Mouse (Mus musculus) ES-Bruce4 (cell line): ENCODE results near the gene Ntmt1. TPM values are rescaled to one million over a fixed set of nuclear protein-coding genes. Genes with fewer than 3 reads are reported as not detected.
A peak's percentile ranks its signal among the peaks of the same experiment; 100 is the strongest.

ENCODE experiments used
- H3K27ac ChIP-seq: 2 replicates; pipeline ENCODE4 v1.5.1; 2012; ENCODE audit warnings: low read length, inconsistent platforms; ENCODE audit not compliant: insufficient read depth
- H3K27me3 ChIP-seq: 2 replicates; pipeline ENCODE4 v1.6.1; 2012; ENCODE audit warnings: mild to moderate bottlenecking, low read length, inconsistent platforms; ENCODE audit not compliant: control insufficient read depth, poor library complexity, insufficient read depth, severe bottlenecking
- H3K36me3 ChIP-seq: 2 replicates; pipeline ENCODE4 v1.6.1; 2012; ENCODE audit warnings: inconsistent platforms, mild to moderate bottlenecking, low read length, moderate library complexity; ENCODE audit not compliant: control insufficient read depth, poor library complexity, insufficient read depth, severe bottlenecking
- H3K4me1 ChIP-seq: one replicate; pipeline ENCODE4 v1.8.1; 2011; ENCODE audit warnings: low read length; ENCODE audit not compliant: control insufficient read depth, insufficient read depth
- H3K4me3 ChIP-seq: 2 replicates; pipeline ENCODE4 v1.5.1; 2011; ENCODE audit warnings: low read depth, mild to moderate bottlenecking, low read length
- H3K9ac ChIP-seq: 2 replicates; pipeline ENCODE4 v1.6.1; 2012; ENCODE audit warnings: low read depth, mild to moderate bottlenecking, inconsistent platforms; ENCODE audit not compliant: poor library complexity, severe bottlenecking
- H3K9me3 ChIP-seq: replicated peaks from 2 replicates; pipeline ENCODE4 v1.6.1; 2012; ENCODE audit warnings: mild to moderate bottlenecking, low read length, inconsistent platforms; ENCODE audit not compliant: control insufficient read depth, poor library complexity, insufficient read depth, severe bottlenecking
- CTCF ChIP-seq: IDR thresholded peaks from one replicate; pipeline ENCODE4 v1.8.1; 2011; ENCODE audit warnings: low read depth, low read length
- EP300 ChIP-seq: IDR thresholded peaks from 2 replicates; pipeline ENCODE4 v1.6.1; 2011; ENCODE audit warnings: low read depth, low read length; ENCODE audit not compliant: insufficient read depth
- POLR2A ChIP-seq: IDR thresholded peaks from one replicate; pipeline ENCODE4 v1.8.1; 2011; ENCODE audit warnings: low read length; ENCODE audit not compliant: insufficient read depth
- polyA plus RNA-seq: library from polyadenylated mRNA; stranded (reverse); fragments of >200 nt; gene quantifications from 2 replicates; pipeline ENCODE4 v1.2.4, GENCODE M21; 2011; ENCODE audit warnings: low read depth; ENCODE audit not compliant: missing spikeins, insufficient read depth, insufficient read length

Gene Ntmt1
- polyA plus RNA-seq, 1 experiment, result 42.6 TPM

DNA sequence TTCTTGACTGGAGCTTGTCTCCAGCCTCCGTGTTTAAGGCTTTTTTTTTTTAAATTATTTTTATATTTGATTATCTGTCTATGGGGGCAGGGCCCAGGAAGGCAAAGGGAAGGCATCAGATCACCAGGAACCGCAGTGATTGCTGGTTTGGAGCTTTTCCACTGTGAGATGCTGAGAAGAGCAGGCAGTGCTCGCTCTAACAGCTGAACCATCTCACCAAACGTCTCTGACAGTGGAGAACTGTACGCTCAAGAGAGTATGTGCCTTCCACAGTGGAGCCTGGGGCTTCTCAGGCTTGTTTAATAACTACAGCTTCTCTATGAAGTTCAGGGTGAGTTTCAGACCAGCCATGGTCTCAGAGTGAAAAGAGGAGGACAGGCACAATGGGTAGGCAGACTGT is 1.9 kb downstream of the Ntmt1 start:
- Histone ChIP-seq H3K4me3 (peak overlapping the region; percentile 19; the same call in 1 of the 2 replicates), H3K9ac (no peak overlapping the region)

GRCm38 (mm10) chr2:30810573-30810972 is 2.9 kb downstream of the Ntmt1 start:
- peaks cover 28% of the 10 kb centered on the region for H3K36me3 ChIP-seq
- H3K27ac ChIP-seq, result no peak overlapping the region
- TF ChIP-seq POLR2A (no peak), CTCF (no peak), EP300 (no peak)
- H3K9me3 ChIP-seq, result peaks cover 2% of the 10 kb centered on the region; the same call in 1 of the 2 replicates
- no peak overlapping the region for H3K9ac ChIP-seq
- H3K4me3 ChIP-seq, result no peak overlapping the region
- H3K27me3 ChIP-seq, result no peaks in the 10 kb centered on the region
- H3K4me1 ChIP-seq, result peaks cover 4% of the 10 kb centered on the region

More for the DNA sequence above, 1.9 kb downstream of the Ntmt1 start:
- Histone ChIP-seq H3K4me1 (peaks cover 2% of the 10 kb centered on the region), H3K27me3 (no peaks in the 10 kb centered on the region), H3K27ac (no peak overlapping the region), H3K36me3 (peaks cover 23% of the 10 kb centered on the region), H3K9me3 (peaks cover 2% of the 10 kb centered on the region; the same call in 1 of the 2 replicates)
- TF ChIP-seq CTCF, result no peak
- no peak for TF ChIP-seq POLR2A
- TF ChIP-seq EP300, result no peak

DNA sequence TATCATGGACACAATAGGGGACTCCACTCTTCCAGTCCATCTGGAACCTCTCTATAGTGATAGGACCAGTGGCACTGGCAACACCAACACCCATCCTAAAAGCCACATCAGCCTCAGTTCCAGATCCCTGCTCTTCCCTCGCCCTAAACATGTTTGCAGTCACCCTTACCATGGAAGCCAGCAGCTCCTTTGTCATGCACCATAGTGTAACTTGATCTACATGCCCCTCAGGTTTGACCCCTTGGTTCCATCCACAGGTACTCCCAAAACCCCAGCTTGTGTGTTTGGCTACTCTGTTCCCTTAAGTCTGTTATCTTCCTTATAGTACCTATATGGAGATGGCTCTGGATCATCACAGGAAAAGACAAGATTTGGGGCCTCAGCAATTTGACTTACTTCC is 8.8 kb downstream of the Ntmt1 start:
- peaks cover 11% of the 10 kb centered on the region for H3K4me1 ChIP-seq
- TF ChIP-seq CTCF (no peak), POLR2A (no peak), EP300 (no peak)
- H3K36me3 ChIP-seq, result peaks cover 28% of the 10 kb centered on the region
- no peak overlapping the region for H3K9ac ChIP-seq
- H3K4me3 ChIP-seq, result no peak overlapping the region
- peaks cover 2% of the 10 kb centered on the region; the same call in 1 of the 2 replicates for H3K9me3 ChIP-seq
- H3K27me3 ChIP-seq, result no peaks in the 10 kb centered on the region
- no peak overlapping the region for H3K27ac ChIP-seq

DNA sequence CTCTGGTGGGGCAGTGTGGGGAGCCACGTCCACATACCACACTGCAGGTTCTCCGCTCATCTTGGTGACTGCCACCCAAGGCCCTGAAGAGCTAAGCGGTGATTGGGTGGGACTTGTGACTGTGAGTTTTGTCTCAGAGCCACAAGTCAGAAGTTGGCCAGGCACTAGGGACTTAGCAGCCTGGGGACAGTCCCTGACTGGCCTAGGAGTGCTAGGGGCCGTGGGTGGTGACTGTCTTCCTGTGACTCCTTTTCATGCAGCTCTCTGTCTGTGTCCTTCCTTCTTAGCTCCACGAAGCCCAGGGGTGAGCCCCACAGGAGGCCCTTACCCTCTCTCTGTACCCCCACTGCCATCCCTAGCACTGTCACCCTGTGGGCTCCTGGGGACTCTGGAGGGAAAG is 12.2 kb downstream of the Ntmt1 start:
- no peaks in the 10 kb centered on the region for H3K27me3 ChIP-seq
- no peak for TF ChIP-seq CTCF
- no peak for TF ChIP-seq EP300
- no peaks in the 10 kb centered on the region for H3K9me3 ChIP-seq
- H3K4me3 ChIP-seq, result no peak overlapping the region
- peaks cover 11% of the 10 kb centered on the region for H3K4me1 ChIP-seq
- H3K36me3 ChIP-seq, result peaks cover 34% of the 10 kb centered on the region
- H3K9ac ChIP-seq, result no peak overlapping the region
- H3K27ac ChIP-seq, result no peak overlapping the region

GRCm38 (mm10) chr2:30821073-30821472 is 13.4 kb downstream of the Ntmt1 start:
- TF ChIP-seq EP300, result no peak
- peak; percentile 64 for TF ChIP-seq CTCF
- peaks cover 6% of the 10 kb centered on the region for H3K4me1 ChIP-seq
- H3K9me3 ChIP-seq, result no peaks in the 10 kb centered on the region
- no peak overlapping the region for H3K9ac ChIP-seq
- peaks cover 37% of the 10 kb centered on the region for H3K36me3 ChIP-seq
- H3K27me3 ChIP-seq, result no peaks in the 10 kb centered on the region
- H3K27ac ChIP-seq, result no peak overlapping the region
- no peak overlapping the region for H3K4me3 ChIP-seq

DNA sequence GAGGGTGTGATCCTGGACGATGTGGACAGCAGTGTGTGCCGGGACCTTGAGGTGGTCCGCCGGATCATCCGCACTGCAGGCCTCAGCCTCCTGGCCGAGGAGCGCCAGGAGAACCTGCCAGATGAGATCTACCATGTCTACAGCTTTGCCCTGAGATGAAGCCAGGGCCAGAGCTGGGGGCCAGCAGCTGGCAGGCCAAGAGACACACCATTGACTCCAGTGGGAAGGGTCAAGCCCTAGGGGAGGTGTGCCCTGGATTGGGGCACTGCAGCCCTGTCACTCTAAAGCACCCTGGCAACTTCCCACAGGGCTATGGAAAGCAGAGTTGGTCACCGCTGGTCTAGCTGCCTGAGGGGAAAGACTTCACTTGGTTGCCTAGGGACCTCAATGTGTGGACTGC is 14.8 kb downstream of the Ntmt1 start:
- Histone ChIP-seq H3K36me3 (peaks cover 40% of the 10 kb centered on the region), H3K27ac (no peak overlapping the region), H3K9ac (no peak overlapping the region), H3K27me3 (no peaks in the 10 kb centered on the region), H3K9me3 (no peaks in the 10 kb centered on the region), H3K4me3 (no peak overlapping the region), H3K4me1 (peaks cover 2% of the 10 kb centered on the region)
- TF ChIP-seq POLR2A (no peak), EP300 (no peak), CTCF (no peak)
